ENCODE assay signal across 8 mouse cellular contexts in the genomic region with DNA sequence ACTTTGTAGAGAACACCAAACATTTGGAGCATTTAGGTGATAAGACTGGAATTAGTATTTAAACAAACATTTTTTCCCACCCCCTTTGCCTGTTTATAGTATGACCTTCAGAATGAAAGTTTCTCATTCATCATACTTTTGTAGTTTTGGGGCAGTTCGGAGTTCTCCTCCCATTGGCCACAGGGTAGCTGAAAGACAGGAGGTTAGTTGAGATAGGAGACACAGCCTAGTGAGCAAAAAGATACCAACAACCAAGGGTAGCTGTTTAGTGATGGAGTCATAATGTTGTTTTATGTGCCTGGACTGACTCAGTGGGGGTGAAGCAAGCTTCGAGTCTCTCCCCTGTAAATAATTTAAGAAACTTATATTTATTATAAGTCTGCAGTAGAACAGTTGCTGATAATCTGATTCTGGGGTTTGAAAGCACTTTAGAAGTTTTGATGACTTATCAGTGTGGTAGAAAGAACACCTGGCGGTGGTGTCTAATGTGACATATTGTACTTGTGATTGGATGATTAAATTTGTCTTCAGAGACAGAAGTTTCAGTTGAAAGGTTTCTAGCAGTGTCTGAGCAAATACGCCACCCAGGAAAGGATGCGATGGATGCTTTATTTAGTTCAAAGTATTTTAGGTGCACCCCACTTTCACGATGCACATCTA. TPM values are rescaled to one million over a fixed set of nuclear protein-coding genes. Genes with fewer than 3 reads are reported as not detected.
DNase-seq lines count a peak whose midpoint lies in the region; ATAC-seq lines count a peak whose summit lies in the region.

No protein-coding gene starts in this region.

- no peaks in the 10 kb centered on the region for H3K9me3 ChIP-seq in heart, embryonic 14.5 days (ENCODE audit: control insufficient read depth, low read length)
- no peaks in the 10 kb centered on the region for H3K9me3 ChIP-seq in hindbrain, embryonic 14.5 days (ENCODE audit: control insufficient read depth, low read length)
- H3K9me3 ChIP-seq in midbrain, embryonic 12.5 days, result no peaks in the 10 kb centered on the region

- no peak for ATAC-seq in heart, embryonic 14.5 days (ENCODE audit: insufficient number of reproducible peaks, insufficient read depth, low FRiP score, low read depth)
- no peak for ATAC-seq in hindbrain, embryonic 14.5 days (ENCODE audit: low FRiP score)
- ATAC-seq in midbrain, embryonic 12.5 days (ENCODE audit: low FRiP score, low read depth), result no peak

- DNase-seq in heart, postnatal 14 days, result no peak
- peak; percentile 14 for DNase-seq in c-Kit-positive CD71-negative TER-119-negative erythroid progenitor cells, embryonic 14.5 days (ENCODE audit: low read depth)
- DNase-seq in hindbrain, embryonic 14.5 days (ENCODE audit: low spot score), result no peak
- no peak for DNase-seq in ovary, postnatal 14 days (ENCODE audit: low spot score)
- no peak for DNase-seq in urinary bladder, adult 18-20 months (ENCODE audit: low spot score in 2 of 2)
- DNase-seq in frontal cortex, postnatal 14 days (ENCODE audit: low spot score in 2 of 2), result no peak

- H3K9ac ChIP-seq in heart, embryonic 14.5 days (ENCODE audit: low read length), result peak overlapping the region; percentile 81; the same call in 1 of the 2 replicates
- H3K9ac ChIP-seq in hindbrain, embryonic 14.5 days, result peak overlapping the region; percentile 90
- H3K9ac ChIP-seq in midbrain, embryonic 12.5 days (replicated peaks), result peak overlapping the region; percentile 83

- H3K36me3 ChIP-seq in heart, embryonic 14.5 days (ENCODE audit: control insufficient read depth, insufficient read depth, low read length), result no peaks in the 10 kb centered on the region
- no peaks in the 10 kb centered on the region for H3K36me3 ChIP-seq in hindbrain, embryonic 14.5 days (replicated peaks; ENCODE audit: control insufficient read depth, insufficient read depth)
- H3K36me3 ChIP-seq in midbrain, embryonic 12.5 days, result no peaks in the 10 kb centered on the region

- H3K4me2 ChIP-seq in heart, embryonic 14.5 days (ENCODE audit: low read length), result peak overlapping the region; percentile 89
- peak overlapping the region; percentile 90 for H3K4me2 ChIP-seq in hindbrain, embryonic 14.5 days (replicated peaks)
- peak overlapping the region; percentile 92 for H3K4me2 ChIP-seq in midbrain, embryonic 12.5 days (replicated peaks)

- WGBS in heart, embryonic 14.5 days, result 80% methylated on average over 6 of the region's 6 CpGs
- WGBS in hindbrain, embryonic 14.5 days, result 75% methylated on average over 6 of the region's 6 CpGs
- 85% methylated on average over 6 of the region's 6 CpGs for WGBS in midbrain, embryonic 12.5 days

- peak overlapping the region; percentile 63 to 69 for H3K4me3 ChIP-seq in heart, embryonic 14.5 days (ENCODE audit: control insufficient read depth in 1 of 2, insufficient read depth in 1 of 2, low read depth in 1 of 2, low read length in 2 of 2)
- H3K4me3 ChIP-seq in hindbrain, embryonic 14.5 days (replicated peaks; ENCODE audit: low read length), result peak overlapping the region; percentile 73
- H3K4me3 ChIP-seq in midbrain, embryonic 12.5 days, result peak overlapping the region; percentile 79

- intact Hi-C loops in heart, postnatal 14 days (cut with DNase I), result loop anchor here (5.0 to 10.0 kb wide), 2 partner anchors 163 to 194 kb away; a partner anchor contains a TSS

- peaks cover 7 to 17% of the 10 kb centered on the region in 2 experiments for H3K4me1 ChIP-seq in heart, embryonic 14.5 days (ENCODE audit: control insufficient read depth in 2 of 2, insufficient read depth in 2 of 2, low read length in 2 of 2)
- H3K4me1 ChIP-seq in hindbrain, embryonic 14.5 days (replicated peaks; ENCODE audit: control insufficient read depth, insufficient read depth, low read length), result peaks cover 34% of the 10 kb centered on the region
- peaks cover 32% of the 10 kb centered on the region for H3K4me1 ChIP-seq in midbrain, embryonic 12.5 days

- H3K27me3 ChIP-seq in heart, embryonic 14.5 days (ENCODE audit: control insufficient read depth, insufficient read depth, low read length), result no peaks in the 10 kb centered on the region
- H3K27me3 ChIP-seq in hindbrain, embryonic 14.5 days (ENCODE audit: control insufficient read depth, insufficient read depth, low read length), result no peaks in the 10 kb centered on the region
- H3K27me3 ChIP-seq in midbrain, embryonic 12.5 days, result peaks cover 11% of the 10 kb centered on the region

- H3K27ac ChIP-seq in heart, embryonic 14.5 days (replicated peaks in 1 of 2; ENCODE audit: control insufficient read depth in 1 of 2, insufficient read depth in 1 of 2, low read depth in 2 of 2, low read length in 2 of 2), result no peak overlapping the region
- H3K27ac ChIP-seq in hindbrain, embryonic 14.5 days, result no peak overlapping the region
- no peak overlapping the region for H3K27ac ChIP-seq in midbrain, embryonic 12.5 days (replicated peaks)

RNA-seq across cellular contexts. Expression of a gene that starts 2.5 kb away (rescaled TPM):
- polyA plus RNA-seq in heart, embryonic 14.5 days (2014; fragmentation: Nextera tagmentation; extraction: Ambion mirVana), result 10.9 and 12.0 TPM in 2 replicates
- total RNA-seq in heart, postnatal 14 days (2021), result 10 to 100 TPM; 19.6 to 21.2 TPM
- polyA plus RNA-seq in hindbrain, embryonic 14.5 days (2014; fragmentation: Nextera tagmentation; extraction: Ambion mirVana), result 26.6 and 27.4 TPM in 2 replicates
- polyA plus RNA-seq in midbrain, embryonic 12.5 days (2016; fragmentation: Nextera tagmentation; extraction: Ambion mirVana), result 23.4 and 23.8 TPM in 2 replicates
